Mouse (Mus musculus): ENCODE data around the gene Lrp10. TPM values are rescaled to one million over a fixed set of nuclear protein-coding genes. Genes with fewer than 3 reads are reported as not detected.

Lrp10 gene
- polyA plus RNA-seq, 1 experiment from 2014 or later, result 39.6 TPM

DNA sequence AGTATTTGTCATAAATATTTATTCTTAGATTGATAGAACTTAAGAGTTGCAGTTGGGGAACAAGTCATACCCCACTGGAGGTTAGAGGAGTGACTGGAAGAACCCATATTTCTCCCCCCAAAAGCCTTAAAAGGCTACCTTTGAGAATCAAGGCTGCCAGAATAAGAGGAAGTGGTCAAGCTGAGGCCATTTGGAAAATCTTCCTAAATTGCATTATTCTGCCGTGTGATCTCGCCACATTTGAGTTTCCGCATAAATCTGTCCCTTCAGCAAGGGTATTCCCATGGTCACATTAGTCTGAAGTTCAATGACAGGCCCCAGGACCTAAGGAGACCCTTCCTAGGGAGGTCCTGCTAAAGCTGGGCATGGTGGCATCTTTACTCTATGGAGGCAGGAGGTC, 21.4 kb upstream of the Lrp10 start:
- Histone ChIP-seq H3K27ac (ENCODE audit: low read length) (peak overlapping the region; percentile 94), H3K9me3 (replicated peaks; ENCODE audit: control insufficient read depth, low read length) (no peaks in the 10 kb centered on the region)
- 79% methylated on average over 3 of the region's 3 CpGs for WGBS

GRCm38 (mm10) chr14:54443196-54443595, 20.7 kb upstream of the Lrp10 start:
- H3K4me3 ChIP-seq (replicated peaks; ENCODE audit: low read length), result no peak overlapping the region
- peaks cover 16% of the 10 kb centered on the region for H3K4me1 ChIP-seq (ENCODE audit: control insufficient read depth, insufficient read depth, low read length)
- no peaks in the 10 kb centered on the region for H3K9me3 ChIP-seq (replicated peaks; ENCODE audit: control insufficient read depth, low read length)
- peak overlapping the region; percentile 14; the same call in 1 of the 2 replicates for H3K4me2 ChIP-seq (ENCODE audit: low read depth, low read length)
- H3K27me3 ChIP-seq (ENCODE audit: control insufficient read depth, insufficient read depth, low read length), result no peaks in the 10 kb centered on the region
- ATAC-seq (ENCODE audit: insufficient read depth, low FRiP score), result peak; percentile 86
- H3K36me3 ChIP-seq (ENCODE audit: control insufficient read depth, insufficient read depth, low read length), result peaks cover 8% of the 10 kb centered on the region
- H3K9ac ChIP-seq (ENCODE audit: low read length), result peak overlapping the region; percentile 37; the same call in 1 of the 2 replicates
- peak overlapping the region; percentile 94 for H3K27ac ChIP-seq (ENCODE audit: low read length)
- 17% methylated on average over 3 of the region's 3 CpGs for WGBS

More for the DNA sequence above, 21.4 kb upstream of the Lrp10 start:
- Histone ChIP-seq H3K36me3 (ENCODE audit: control insufficient read depth, insufficient read depth, low read length) (peaks cover 8% of the 10 kb centered on the region), H3K4me3 (replicated peaks; ENCODE audit: low read length) (no peak overlapping the region), H3K4me2 (ENCODE audit: low read depth, low read length) (no peak overlapping the region), H3K4me1 (ENCODE audit: control insufficient read depth, insufficient read depth, low read length) (peaks cover 16% of the 10 kb centered on the region), H3K27me3 (ENCODE audit: control insufficient read depth, insufficient read depth, low read length) (no peaks in the 10 kb centered on the region), H3K9ac (ENCODE audit: low read length) (no peak overlapping the region)
- no peak for ATAC-seq (ENCODE audit: insufficient read depth, low FRiP score)

DNA sequence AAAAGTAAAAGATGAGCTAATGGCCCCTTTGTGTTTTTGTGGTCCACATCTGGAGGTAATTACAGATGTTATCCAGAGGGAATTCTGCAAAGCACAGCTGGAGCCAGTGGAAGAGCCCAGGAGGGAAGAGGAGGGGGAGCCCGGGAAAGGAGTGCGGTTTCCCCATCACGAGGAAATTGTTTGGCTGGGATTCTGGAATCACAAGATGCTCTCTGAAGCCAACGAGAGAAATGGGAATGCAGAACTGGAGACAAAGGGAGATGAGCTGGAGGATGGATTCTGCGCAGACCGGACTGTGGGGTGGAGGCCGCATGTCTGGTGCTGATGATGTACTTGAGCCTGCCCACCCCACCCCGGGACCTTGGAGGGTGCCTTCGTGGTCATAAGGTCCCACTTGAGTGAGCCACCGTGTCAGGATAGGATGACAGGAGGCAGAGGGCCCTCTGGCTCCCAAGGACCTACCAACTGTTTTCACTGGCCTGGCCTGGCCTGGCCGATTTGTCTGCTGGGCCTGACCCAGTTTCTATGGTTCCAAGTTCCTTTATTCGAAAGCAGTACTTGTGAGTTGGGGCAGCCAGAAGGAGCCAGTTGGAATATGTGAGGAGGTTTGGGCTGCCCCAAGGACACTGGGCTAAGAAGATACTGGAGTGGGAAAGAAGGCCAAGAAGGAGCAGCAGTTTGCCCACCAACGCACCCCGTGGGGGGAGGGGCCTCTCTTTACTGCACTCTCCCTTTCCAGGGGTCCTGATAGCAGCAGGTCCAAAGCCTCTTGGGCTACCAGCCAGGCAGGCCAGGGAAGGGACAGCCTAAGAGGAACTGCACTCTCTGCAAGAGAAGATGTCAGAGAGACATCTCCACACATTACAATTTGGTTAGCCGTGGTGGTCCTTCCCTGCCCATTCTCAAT, 20.0 kb upstream of the Lrp10 start:
- Histone ChIP-seq H3K4me2 (ENCODE audit: low read depth, low read length) (0 out of 2 replicates have a peak overlapping the region, but pooled peaks have one; percentile 14), H3K36me3 (ENCODE audit: control insufficient read depth, insufficient read depth, low read length) (peaks cover 8% of the 10 kb centered on the region), H3K4me3 (replicated peaks; ENCODE audit: low read length) (no peak overlapping the region), H3K4me1 (ENCODE audit: control insufficient read depth, insufficient read depth, low read length) (peaks cover 16% of the 10 kb centered on the region), H3K9ac (ENCODE audit: low read length) (no peak overlapping the region; the same call in 1 of the 2 replicates), H3K27ac (ENCODE audit: low read length) (peak overlapping the region; percentile 94), H3K9me3 (replicated peaks; ENCODE audit: control insufficient read depth, low read length) (no peaks in the 10 kb centered on the region), H3K27me3 (ENCODE audit: control insufficient read depth, insufficient read depth, low read length) (no peaks in the 10 kb centered on the region)
- WGBS, result 56% methylated on average over 15 of the region's 15 CpGs
- ATAC-seq (ENCODE audit: insufficient read depth, low FRiP score), result peak; percentile 69; the same call in 1 of the 2 replicates

GRCm38 (mm10) chr14:54445476-54445875, 18.5 kb upstream of the Lrp10 start:
- peak overlapping the region; percentile 35; the same call in 1 of the 2 replicates for H3K27ac ChIP-seq (ENCODE audit: low read length)
- no peak overlapping the region for H3K4me2 ChIP-seq (ENCODE audit: low read depth, low read length)
- no peak overlapping the region for H3K4me3 ChIP-seq (replicated peaks; ENCODE audit: low read length)
- H3K4me1 ChIP-seq (ENCODE audit: control insufficient read depth, insufficient read depth, low read length), result peaks cover 16% of the 10 kb centered on the region
- H3K36me3 ChIP-seq (ENCODE audit: control insufficient read depth, insufficient read depth, low read length), result 0 out of 2 replicates have a peak, but pooled peaks cover under 1% of the 10 kb centered on the region
- 53% methylated on average over 3 of the region's 3 CpGs for WGBS
- H3K9ac ChIP-seq (ENCODE audit: low read length), result no peak overlapping the region
- no peaks in the 10 kb centered on the region for H3K9me3 ChIP-seq (replicated peaks; ENCODE audit: control insufficient read depth, low read length)
- no peaks in the 10 kb centered on the region for H3K27me3 ChIP-seq (ENCODE audit: control insufficient read depth, insufficient read depth, low read length)
- ATAC-seq (ENCODE audit: insufficient read depth, low FRiP score), result no peak

DNA sequence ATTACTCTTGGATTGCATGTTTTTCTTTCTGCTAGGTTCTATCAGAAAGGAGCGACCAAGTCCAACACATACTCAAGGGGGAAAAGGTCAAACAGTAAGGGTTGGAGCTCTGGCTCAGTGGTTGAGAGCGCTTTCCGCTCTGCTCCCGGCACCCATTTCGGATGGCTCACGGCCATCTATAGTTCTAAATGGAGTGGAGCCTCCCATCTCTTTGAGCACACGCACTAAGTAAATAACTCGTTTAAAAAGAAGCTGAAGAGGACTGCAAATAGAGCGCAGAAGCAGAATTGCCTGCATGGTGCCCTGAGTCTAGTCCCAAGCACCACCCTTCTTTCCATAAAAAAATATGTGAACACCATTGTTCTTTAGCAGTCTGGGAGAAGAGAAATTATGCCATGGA, 10.4 kb upstream of the Lrp10 start:
- no peak for ATAC-seq (ENCODE audit: insufficient read depth, low FRiP score)
- WGBS, result 70% methylated on average over 9 of the region's 9 CpGs

DNA sequence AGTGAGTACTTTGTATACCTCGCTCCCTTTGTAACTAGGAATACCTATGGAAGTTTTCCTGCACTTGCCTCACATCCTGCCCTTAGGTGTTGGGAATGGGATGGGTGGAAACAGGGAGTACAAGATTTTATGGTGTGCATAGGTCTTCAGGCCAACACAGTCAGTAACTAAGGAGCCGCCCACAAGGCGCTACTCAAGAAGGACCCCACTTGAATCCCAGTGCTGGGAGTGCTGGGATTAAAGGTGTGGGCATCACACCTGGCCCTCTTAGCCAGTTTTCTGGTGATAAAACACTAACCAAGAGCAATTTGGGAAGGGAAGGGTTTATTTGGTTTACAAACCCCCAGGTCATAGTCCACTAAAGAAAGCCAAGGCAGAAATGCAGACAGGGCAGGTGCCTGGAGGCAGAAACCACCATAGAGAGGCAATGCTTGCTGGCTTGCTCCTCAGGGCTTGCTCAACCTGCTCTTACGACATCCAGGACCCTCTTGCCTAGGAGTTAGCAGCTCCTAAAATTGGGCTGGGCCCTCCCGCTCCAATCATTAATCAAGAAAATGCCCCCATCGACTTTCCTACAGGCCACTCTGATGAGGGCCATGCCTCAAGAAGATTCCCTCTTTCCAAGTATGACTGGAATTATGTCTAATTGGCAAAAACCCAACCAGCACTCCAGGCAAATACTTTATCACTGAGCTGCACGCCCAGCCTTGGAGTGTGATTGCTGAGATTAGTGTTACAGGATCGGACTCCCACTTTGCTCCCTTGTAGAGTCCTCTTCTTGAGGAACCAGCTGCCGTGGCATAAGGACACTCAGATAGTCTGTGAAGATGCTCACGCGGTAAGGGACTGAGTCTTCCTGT, 9.0 kb upstream of the Lrp10 start:
- Histone ChIP-seq H3K9ac (ENCODE audit: low read length) (no peak overlapping the region), H3K4me3 (replicated peaks; ENCODE audit: low read length) (no peak overlapping the region), H3K4me2 (ENCODE audit: low read depth, low read length) (no peak overlapping the region), H3K36me3 (ENCODE audit: control insufficient read depth, insufficient read depth, low read length) (no peaks in the 10 kb centered on the region), H3K27ac (ENCODE audit: low read length) (no peak overlapping the region), H3K9me3 (replicated peaks; ENCODE audit: control insufficient read depth, low read length) (no peaks in the 10 kb centered on the region), H3K27me3 (ENCODE audit: control insufficient read depth, insufficient read depth, low read length) (no peaks in the 10 kb centered on the region), H3K4me1 (ENCODE audit: control insufficient read depth, insufficient read depth, low read length) (no peaks in the 10 kb centered on the region; the same call in 1 of the 2 replicates)
- peak; percentile 21; the same call in 1 of the 2 replicates for ATAC-seq (ENCODE audit: insufficient read depth, low FRiP score)
- 58% methylated on average over 11 of the region's 11 CpGs for WGBS

More for the DNA sequence above, 10.4 kb upstream of the Lrp10 start:
- H3K4me2 ChIP-seq (ENCODE audit: low read depth, low read length), result no peak overlapping the region
- H3K4me3 ChIP-seq (replicated peaks; ENCODE audit: low read length), result no peak overlapping the region
- no peaks in the 10 kb centered on the region; the same call in 1 of the 2 replicates for H3K4me1 ChIP-seq (ENCODE audit: control insufficient read depth, insufficient read depth, low read length)
- H3K9ac ChIP-seq (ENCODE audit: low read length), result no peak overlapping the region
- H3K27ac ChIP-seq (ENCODE audit: low read length), result no peak overlapping the region
- H3K36me3 ChIP-seq (ENCODE audit: control insufficient read depth, insufficient read depth, low read length), result no peaks in the 10 kb centered on the region
- H3K27me3 ChIP-seq (ENCODE audit: control insufficient read depth, insufficient read depth, low read length), result no peaks in the 10 kb centered on the region
- H3K9me3 ChIP-seq (replicated peaks; ENCODE audit: control insufficient read depth, low read length), result no peaks in the 10 kb centered on the region

GRCm38 (mm10) chr14:54457907-54458569, 5.9 kb upstream of the Lrp10 start:
- H3K4me2 ChIP-seq (ENCODE audit: low read depth, low read length), result no peak overlapping the region
- H3K4me3 ChIP-seq (replicated peaks; ENCODE audit: low read length), result no peak overlapping the region
- H3K4me1 ChIP-seq (ENCODE audit: control insufficient read depth, insufficient read depth, low read length), result no peaks in the 10 kb centered on the region; the same call in 1 of the 2 replicates
- H3K27ac ChIP-seq (ENCODE audit: low read length), result no peak overlapping the region
- H3K36me3 ChIP-seq (ENCODE audit: control insufficient read depth, insufficient read depth, low read length), result no peaks in the 10 kb centered on the region
- 82% methylated on average over 14 of the region's 14 CpGs for WGBS
- H3K27me3 ChIP-seq (ENCODE audit: control insufficient read depth, insufficient read depth, low read length), result no peaks in the 10 kb centered on the region
- no peaks in the 10 kb centered on the region for H3K9me3 ChIP-seq (replicated peaks; ENCODE audit: control insufficient read depth, low read length)
- ATAC-seq (ENCODE audit: insufficient read depth, low FRiP score), result no peak
- H3K9ac ChIP-seq (ENCODE audit: low read length), result no peak overlapping the region

DNA sequence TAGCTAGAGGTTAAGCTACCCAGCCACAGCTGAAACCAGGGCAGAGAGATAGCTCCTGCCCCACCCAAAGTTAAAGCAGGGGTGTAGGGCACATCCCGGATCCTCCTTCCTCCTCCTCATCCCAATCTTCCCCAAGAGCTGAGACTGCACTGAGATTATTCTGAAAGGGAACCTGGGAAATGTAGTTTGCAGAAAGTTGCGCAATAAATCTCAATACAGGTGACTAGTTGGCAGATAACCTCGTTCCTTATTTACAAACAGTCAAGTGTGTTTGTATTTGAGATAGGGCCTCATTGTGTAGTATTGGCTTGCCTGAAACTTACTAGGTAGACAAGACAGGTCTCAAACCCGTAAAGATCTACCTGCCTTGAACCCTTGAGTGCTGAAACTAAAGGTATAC, 1.8 kb upstream of the Lrp10 start:
- Histone ChIP-seq H3K9ac (ENCODE audit: low read length) (no peak overlapping the region), H3K4me1 (ENCODE audit: control insufficient read depth, insufficient read depth, low read length) (0 out of 2 replicates have a peak, but pooled peaks cover 8% of the 10 kb centered on the region), H3K4me2 (ENCODE audit: low read depth, low read length) (no peak overlapping the region), H3K27ac (ENCODE audit: low read length) (no peak overlapping the region), H3K27me3 (ENCODE audit: control insufficient read depth, insufficient read depth, low read length) (no peaks in the 10 kb centered on the region), H3K9me3 (replicated peaks; ENCODE audit: control insufficient read depth, low read length) (no peaks in the 10 kb centered on the region), H3K36me3 (ENCODE audit: control insufficient read depth, insufficient read depth, low read length) (no peaks in the 10 kb centered on the region), H3K4me3 (replicated peaks; ENCODE audit: low read length) (no peak overlapping the region)
- ATAC-seq (ENCODE audit: insufficient read depth, low FRiP score), result no peak
- 66% methylated on average over 4 of the region's 4 CpGs for WGBS

Data from stomach, embryonic 16.5 days (tissue).